In the genomic region with DNA sequence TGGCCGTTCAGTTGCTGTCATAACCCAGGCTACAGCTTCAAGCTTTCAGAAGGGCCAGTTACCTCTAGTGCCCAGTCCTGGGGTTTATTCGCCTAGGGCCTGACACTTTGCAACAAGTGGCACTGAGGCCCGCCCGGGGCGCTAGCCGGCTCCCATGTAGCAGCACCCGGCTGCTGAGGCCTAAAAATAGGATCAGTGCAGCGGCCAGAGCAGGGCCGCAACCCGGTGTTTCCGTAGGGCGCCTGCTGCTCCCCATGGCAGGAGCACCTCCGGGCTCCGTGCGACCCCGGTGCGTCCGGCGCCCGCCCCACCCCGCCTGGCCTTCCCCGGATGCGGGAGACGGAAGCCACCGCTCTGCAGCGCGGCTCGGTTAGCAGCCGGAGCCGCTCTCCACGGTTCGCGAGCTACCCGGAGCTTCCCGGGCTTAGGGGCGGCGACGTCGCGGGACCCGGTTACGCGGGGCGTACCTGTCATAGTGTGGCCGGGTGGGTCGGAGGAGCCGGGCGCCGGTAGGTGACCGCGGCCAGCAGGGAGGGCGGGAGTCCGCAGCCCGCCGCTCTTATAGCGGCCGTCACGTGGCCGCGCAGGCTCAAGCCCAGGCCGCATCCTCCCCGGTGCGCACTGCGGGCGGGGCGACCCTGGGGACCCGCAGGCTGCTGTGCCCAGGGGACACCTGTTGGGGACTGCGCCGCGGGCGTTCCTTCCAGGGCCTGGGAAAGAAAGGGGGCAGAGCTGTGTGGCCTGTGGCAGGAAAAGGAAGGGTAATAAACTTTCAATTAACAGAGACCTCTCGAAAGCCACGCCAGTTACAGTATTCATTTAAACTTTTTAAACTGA, we compare ENCODE assay signal across 8 mouse cellular contexts. TPM values are rescaled to one million over a fixed set of nuclear protein-coding genes. Genes with fewer than 3 reads are reported as not detected.
DNase-seq lines count a peak whose midpoint lies in the region; ATAC-seq lines count a peak whose summit lies in the region.

A gene (minus strand): TSS at position 787 of the 837 bp plus-strand sequence.

- peak; percentile 80 for ATAC-seq in inflammation-experienced regulatory T-cells, adult 6 months

- intact Hi-C loops in left cerebral cortex, postnatal 36 days (cut with DNase I), result no loop called here

- peak; percentile 87 for DNase-seq in adrenal gland, adult 2 months
- DNase-seq in embryo, embryonic 10.5 days (ENCODE audit: low spot score), result peak; percentile 66
- DNase-seq in gastrocnemius, postnatal 25 days, result peak; percentile 72
- DNase-seq in left cerebral cortex, postnatal 36 days (ENCODE audit: low spot score in 2 of 2), result peak; percentile 60 to 66
- peak; percentile 41 for DNase-seq in mesoderm, embryonic 11.5 days (ENCODE audit: low read depth, low spot score)
- DNase-seq in right cerebral cortex, postnatal 36 days (ENCODE audit: low spot score in 2 of 2), result peak; percentile 18 to 29
- DNase-seq in yolk sac, embryonic 10.5 days (ENCODE audit: low spot score), result peak; percentile 74

RNA-seq across cellular contexts. Expression of the gene that starts here (rescaled TPM):
- 100 to 1,000 TPM in 1 of 2 experiments, 10 to 100 TPM in 1; 93.1 to 152 TPM for total RNA-seq in adrenal gland, adult 2 months (2021)
- 29.2 and 30.3 TPM in 2 replicates for polyA plus RNA-seq in adrenal gland, adult 2 months (2012; rRNA removed)
- total RNA-seq in gastrocnemius, postnatal 25 days (2021), result 100 to 1,000 TPM; 309 to 334 TPM
- polyA plus RNA-seq in inflammation-experienced regulatory T-cells, adult 6 months (2017; shearing (Covaris generic)), result 100 to 1,000 TPM in 2 of 3 experiments, 10 to 100 TPM in 1; 92.6 to 129 (median 107) TPM
- 10 to 100 TPM; 29.1 to 32.9 TPM for total RNA-seq in left cerebral cortex, postnatal 36 days (2021)

Comparison
In these comparisons a context has a peak if more than half of its experiments do, and no peak if none do; other contexts are left out.
1. Peak in every context shown above with its lines: DNase-seq and ATAC-seq.
2. DNase-seq: peak in every context shown above with its lines; median percentile 87 in adrenal gland, adult 2 months; 74 in yolk sac, embryonic 10.5 days; 72 in gastrocnemius, postnatal 25 days; 66 in embryo, embryonic 10.5 days; 63 in left cerebral cortex, postnatal 36 days; 41 in mesoderm, embryonic 11.5 days; 24 in right cerebral cortex, postnatal 36 days.